Comparison of ENCODE assay signal across 8 mouse cellular contexts in genomic region chr7:81570752-81571107, GRCm38 (mm10). TPM values are rescaled to one million over a fixed set of nuclear protein-coding genes. Genes with fewer than 3 reads are reported as not detected.
DNase-seq lines count a peak whose midpoint lies in the region; ATAC-seq and TF ChIP-seq lines count a peak whose summit lies in the region.

No protein-coding gene starts in this region.

- peak; percentile 74 for TF ChIP-seq CTCF in layer of hippocampus, adult 2 months (conservative IDR thresholded peaks at IDR 0.05)
- TF ChIP-seq CTCF in intestine, postnatal 0 days (IDR thresholded peaks at IDR 0.05; ENCODE audit: low read depth) = peak; percentile 55

- no peak for DNase-seq in layer of hippocampus, adult 2 months (ENCODE audit: low spot score in 2 of 2)
- no peak for DNase-seq in layer of hippocampus, adult 18-20 months (ENCODE audit: low spot score in 2 of 2)
- DNase-seq in adrenal gland, postnatal 4 days (ENCODE audit: low spot score in 2 of 2) = no peak
- DNase-seq in kidney, postnatal 25 days = no peak
- no peak for DNase-seq in lung, postnatal 4 days

- no peaks in the 10 kb centered on the region for H3K9me3 ChIP-seq in embryonic facial prominence, embryonic 12.5 days
- no peaks in the 10 kb centered on the region for H3K9me3 ChIP-seq in intestine, postnatal 0 days (ENCODE audit: control insufficient read depth)
- no peaks in the 10 kb centered on the region for H3K9me3 ChIP-seq in neural tube, embryonic 13.5 days

- ATAC-seq in embryonic facial prominence, embryonic 12.5 days (ENCODE audit: insufficient number of reproducible peaks, insufficient read depth, low FRiP score, low TSS enrichment) = no peak
- peak; percentile 9 for ATAC-seq in intestine, postnatal 0 days
- ATAC-seq in neural tube, embryonic 13.5 days (ENCODE audit: low read depth) = peak; percentile 40; the same call in 1 of the 2 replicates

- 6% methylated on average over 5 of the region's 5 CpGs for WGBS in embryonic facial prominence, embryonic 12.5 days
- WGBS in intestine, postnatal 0 days = 3% methylated on average over 5 of the region's 5 CpGs
- 5% methylated on average over 5 of the region's 5 CpGs for WGBS in neural tube, embryonic 13.5 days

- H3K4me1 ChIP-seq in embryonic facial prominence, embryonic 12.5 days = peaks cover 9% of the 10 kb centered on the region; the same call in 1 of the 2 replicates
- H3K4me1 ChIP-seq in intestine, postnatal 0 days (replicated peaks; ENCODE audit: control insufficient read depth, insufficient read depth, low read length) = 0 out of 2 replicates have a peak, but pooled peaks cover 4% of the 10 kb centered on the region
- H3K4me1 ChIP-seq in neural tube, embryonic 13.5 days (replicated peaks) = peaks cover 18% of the 10 kb centered on the region

- peak overlapping the region; percentile 96 for H3K27ac ChIP-seq in layer of hippocampus, adult 2 months
- no peak overlapping the region for H3K27ac ChIP-seq in embryonic facial prominence, embryonic 12.5 days
- no peak overlapping the region; the same call in 1 of the 2 replicates for H3K27ac ChIP-seq in intestine, postnatal 0 days (ENCODE audit: low read depth, low read length)
- H3K27ac ChIP-seq in neural tube, embryonic 13.5 days (replicated peaks) = no peak overlapping the region

- no peaks in the 10 kb centered on the region for H3K27me3 ChIP-seq in embryonic facial prominence, embryonic 12.5 days
- no peaks in the 10 kb centered on the region for H3K27me3 ChIP-seq in intestine, postnatal 0 days (replicated peaks; ENCODE audit: control insufficient read depth, insufficient read depth, low read length)
- H3K27me3 ChIP-seq in neural tube, embryonic 13.5 days = no peaks in the 10 kb centered on the region

- no peaks in the 10 kb centered on the region for H3K36me3 ChIP-seq in embryonic facial prominence, embryonic 12.5 days
- no peaks in the 10 kb centered on the region for H3K36me3 ChIP-seq in intestine, postnatal 0 days (ENCODE audit: control insufficient read depth, insufficient read depth)
- H3K36me3 ChIP-seq in neural tube, embryonic 13.5 days = peaks cover 7% of the 10 kb centered on the region

- peak overlapping the region; percentile 73 for H3K4me2 ChIP-seq in embryonic facial prominence, embryonic 12.5 days (replicated peaks)
- H3K4me2 ChIP-seq in intestine, postnatal 0 days (replicated peaks; ENCODE audit: low read depth) = peak overlapping the region; percentile 73
- H3K4me2 ChIP-seq in neural tube, embryonic 13.5 days = peak overlapping the region; percentile 68

- H3K4me3 ChIP-seq in layer of hippocampus, adult 2 months = peak overlapping the region; percentile 85
- H3K4me3 ChIP-seq in embryonic facial prominence, embryonic 12.5 days = peak overlapping the region; percentile 81
- peak overlapping the region; percentile 90 for H3K4me3 ChIP-seq in intestine, postnatal 0 days (ENCODE audit: low read depth, low read length)
- H3K4me3 ChIP-seq in neural tube, embryonic 13.5 days = peak overlapping the region; percentile 91

- no peak overlapping the region for H3K9ac ChIP-seq in embryonic facial prominence, embryonic 12.5 days
- no peak overlapping the region for H3K9ac ChIP-seq in intestine, postnatal 0 days (ENCODE audit: low read depth, low read length)
- no peak overlapping the region for H3K9ac ChIP-seq in neural tube, embryonic 13.5 days

RNA-seq across cellular contexts. Expression of gene Whamm, which starts 0.3 kb away (rescaled TPM):
- total RNA-seq in layer of hippocampus, adult 2 months (2021) = 10 to 100 TPM; 19.0 to 22.8 TPM
- total RNA-seq in layer of hippocampus, adult 18-20 months (2021) = 10 to 100 TPM; 19.2 to 19.5 TPM
- polyA plus RNA-seq in embryonic facial prominence, embryonic 12.5 days (2016; fragmentation: Nextera tagmentation; extraction: Ambion mirVana) = 5.7 TPM in 2 replicates
- 5.9 and 6.8 TPM in 2 replicates for polyA plus RNA-seq in intestine, postnatal 0 days (2015; fragmentation: Nextera tagmentation; extraction: Ambion mirVana)
- 7.1 and 8.0 TPM in 2 replicates for polyA plus RNA-seq in neural tube, embryonic 13.5 days (2015; fragmentation: Nextera tagmentation; extraction: Ambion mirVana)
- total RNA-seq in adrenal gland, postnatal 4 days (2021) = 10 to 100 TPM; 18.8 to 21.5 TPM

RNA-seq across cellular contexts. Expression of gene Fsd2, which starts 4.0 kb away (rescaled TPM):
- under 1 TPM; 0.27 to 0.28 TPM for total RNA-seq in layer of hippocampus, adult 2 months (2021)
- total RNA-seq in layer of hippocampus, adult 18-20 months (2021) = under 1 TPM; 0.23 to 0.52 TPM
- 0.10 and 0.28 TPM in 2 replicates for polyA plus RNA-seq in embryonic facial prominence, embryonic 12.5 days (2016; fragmentation: Nextera tagmentation; extraction: Ambion mirVana)
- polyA plus RNA-seq in intestine, postnatal 0 days (2015; fragmentation: Nextera tagmentation; extraction: Ambion mirVana) = 0.05 and 0.08 TPM in 2 replicates
- 0.10 and 0.29 TPM in 2 replicates for polyA plus RNA-seq in neural tube, embryonic 13.5 days (2015; fragmentation: Nextera tagmentation; extraction: Ambion mirVana)
- total RNA-seq in adrenal gland, postnatal 4 days (2021) = 1 to 10 TPM; 2.4 to 4.5 TPM
